Mouse (Mus musculus): Measurements from ENCODE around the gene Map1a.
A peak's percentile ranks its signal among the peaks of the same experiment; 100 is the strongest.

Map1a gene

DNA sequence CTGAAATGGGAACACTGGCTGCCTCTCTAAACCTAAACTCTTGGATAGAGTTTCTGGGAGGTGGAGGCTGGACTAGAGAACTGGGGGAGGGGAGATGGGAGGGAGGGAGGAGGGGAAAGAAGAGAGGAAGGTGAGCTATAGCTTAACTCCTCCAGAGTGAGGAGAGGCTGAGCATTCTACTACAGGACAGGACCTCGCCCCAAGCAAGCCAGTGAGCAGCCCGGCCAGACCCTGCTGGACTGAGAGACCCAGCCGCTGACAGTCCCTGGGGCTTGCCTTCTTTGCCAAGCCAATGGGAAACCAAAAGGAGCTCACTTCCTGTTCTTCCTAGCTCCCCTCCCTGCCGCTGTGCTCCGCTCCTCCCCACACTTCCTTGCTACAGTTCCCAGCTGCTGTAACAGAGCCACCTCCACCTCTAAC, 19.6 kb downstream of the Map1a start:
- no peak for DNase-seq (ENCODE audit: low read depth, low spot score)

DNA sequence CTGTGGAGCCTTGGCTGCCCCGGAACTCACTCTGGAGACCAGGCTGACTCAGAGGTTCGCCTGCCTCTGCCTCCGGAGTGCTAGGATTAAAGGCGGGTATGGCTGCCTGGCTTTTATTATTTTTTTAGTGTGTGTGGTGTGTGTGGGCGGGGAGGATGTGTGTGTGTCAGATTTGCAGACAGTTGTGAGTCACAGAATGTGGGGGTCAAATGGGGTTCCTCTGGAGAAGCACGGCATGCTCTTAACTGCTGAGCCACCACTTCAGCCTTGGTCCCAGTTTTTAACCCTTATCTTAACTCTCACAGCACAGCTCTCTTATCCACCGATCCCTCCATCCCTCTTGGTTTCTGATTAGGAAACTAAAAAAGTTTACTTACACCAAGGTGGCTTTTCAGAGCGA, 26.9 kb downstream of the Map1a start:
- DNase-seq (ENCODE audit: low read depth, low spot score), result no peak

DNA sequence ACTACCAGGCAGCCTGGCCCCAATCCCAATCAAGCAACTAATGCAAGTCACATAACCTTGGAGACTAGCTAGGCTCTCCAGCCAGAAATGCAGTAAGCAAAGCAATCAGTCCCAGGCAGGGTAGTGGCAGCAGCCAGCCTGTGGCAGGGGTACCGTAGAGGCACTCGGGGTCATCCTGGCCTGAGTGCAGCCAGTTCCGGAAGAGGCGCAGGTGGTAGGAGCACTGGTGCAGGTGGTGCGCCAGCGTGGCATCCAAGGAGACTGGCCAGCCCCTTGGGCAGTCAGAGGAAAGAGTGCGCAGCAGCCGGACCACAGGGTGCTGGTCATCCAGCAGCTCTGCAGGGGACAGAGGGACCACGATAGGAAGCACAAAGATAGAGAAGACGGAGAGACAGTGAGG, 33.6 kb downstream of the Map1a start:
- DNase-seq (ENCODE audit: low read depth, low spot score), result no peak

DNA sequence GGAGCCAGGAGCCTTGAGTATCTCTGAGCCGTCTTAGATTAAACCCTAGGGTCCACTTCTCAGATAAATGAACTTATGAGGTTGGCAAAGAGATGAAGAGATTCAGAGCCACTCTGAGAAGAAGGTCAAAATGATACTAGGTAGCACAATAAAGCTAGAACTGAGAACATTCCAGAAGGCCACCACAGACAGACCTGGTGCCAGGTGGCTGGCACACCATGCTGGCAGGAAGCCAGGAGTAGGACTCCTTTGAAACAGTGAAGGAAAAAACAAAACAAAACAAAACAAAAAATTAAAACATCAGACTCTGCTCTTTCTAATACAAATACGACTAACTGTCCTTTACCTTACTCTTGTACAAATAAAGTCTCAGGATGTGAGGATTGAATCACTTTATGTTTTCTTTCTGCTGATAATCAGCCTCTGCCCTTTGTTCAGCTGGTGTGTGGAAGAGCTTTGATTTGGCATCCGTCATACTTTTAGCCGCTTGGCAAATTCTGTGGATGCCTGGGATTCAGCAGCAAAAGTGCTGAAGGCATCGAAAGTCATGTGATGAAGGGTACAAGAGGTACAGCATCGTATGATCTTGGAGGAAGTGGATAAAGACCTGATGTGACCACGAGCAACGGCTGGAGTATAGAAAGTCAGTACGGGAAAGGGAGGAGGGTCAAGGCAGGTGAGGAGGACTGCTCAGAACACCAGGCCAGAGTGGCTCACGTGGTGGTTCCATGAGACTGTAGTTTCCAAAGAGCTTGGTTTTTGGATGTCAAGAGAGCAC, 34.5 kb downstream of the Map1a start:
- DNase-seq (ENCODE audit: low read depth, low spot score), result no peak

DNA sequence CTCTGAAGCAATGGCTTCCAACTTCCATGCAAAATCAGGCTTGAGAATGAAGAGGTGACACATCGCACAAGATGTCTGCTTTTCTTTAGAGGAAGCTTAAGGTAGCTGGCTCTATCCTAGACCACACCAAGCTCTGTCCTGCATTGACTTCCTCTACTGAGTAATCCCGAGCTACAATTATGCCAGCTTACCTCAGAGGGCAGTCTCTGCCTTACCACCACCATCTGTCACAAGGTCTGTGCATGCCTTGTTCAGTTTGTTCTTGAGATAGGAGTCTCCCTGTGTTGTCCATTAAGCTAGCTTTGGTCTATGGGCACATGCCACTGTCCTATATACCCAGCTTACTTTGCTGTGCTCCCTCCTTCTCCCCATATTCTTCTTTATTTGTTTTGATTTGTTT, 40.1 kb downstream of the Map1a start:
- no peak for DNase-seq (ENCODE audit: low read depth, low spot score)

DNA sequence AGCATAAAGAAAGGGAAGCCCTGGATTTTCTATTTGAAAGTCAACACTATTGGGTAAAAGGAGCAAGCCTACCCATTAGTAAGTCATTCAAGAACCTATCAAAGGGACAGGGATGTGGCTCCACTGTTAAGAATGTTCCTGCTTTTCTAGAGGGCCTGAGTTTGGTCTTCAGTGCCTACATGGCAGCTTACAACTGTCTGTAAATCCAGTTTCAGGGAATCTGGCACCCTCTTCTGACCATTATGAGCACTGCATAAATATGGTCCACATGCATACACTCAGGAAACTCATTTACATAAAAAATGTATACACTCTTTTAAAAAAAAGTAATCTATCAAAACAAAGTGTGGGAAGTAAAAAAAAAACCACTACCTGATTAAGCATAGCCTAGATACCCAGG, 49.7 kb downstream of the Map1a start:
- no peak for DNase-seq (ENCODE audit: low read depth, low spot score)

DNA sequence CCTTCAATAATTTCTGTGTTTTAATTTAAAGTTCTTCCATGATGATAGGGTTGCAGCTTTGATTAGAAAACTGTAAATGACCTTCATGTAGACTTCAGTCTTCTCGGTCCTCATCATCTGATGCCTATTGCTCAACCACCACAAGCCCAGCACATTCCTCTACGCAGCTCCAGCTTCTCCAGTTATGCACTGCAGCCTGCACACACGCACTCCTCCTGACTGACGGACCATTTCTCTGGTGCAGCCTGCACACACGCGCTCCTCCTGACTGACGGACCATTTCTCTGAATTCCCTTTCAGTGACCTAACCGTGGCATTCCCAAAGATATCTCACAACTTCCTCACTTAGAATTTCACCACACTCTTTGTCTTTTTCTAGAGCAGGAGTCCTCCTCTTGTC, 63.8 kb downstream of the Map1a start:
- DNase-seq (ENCODE audit: low read depth, low spot score), result no peak

DNA sequence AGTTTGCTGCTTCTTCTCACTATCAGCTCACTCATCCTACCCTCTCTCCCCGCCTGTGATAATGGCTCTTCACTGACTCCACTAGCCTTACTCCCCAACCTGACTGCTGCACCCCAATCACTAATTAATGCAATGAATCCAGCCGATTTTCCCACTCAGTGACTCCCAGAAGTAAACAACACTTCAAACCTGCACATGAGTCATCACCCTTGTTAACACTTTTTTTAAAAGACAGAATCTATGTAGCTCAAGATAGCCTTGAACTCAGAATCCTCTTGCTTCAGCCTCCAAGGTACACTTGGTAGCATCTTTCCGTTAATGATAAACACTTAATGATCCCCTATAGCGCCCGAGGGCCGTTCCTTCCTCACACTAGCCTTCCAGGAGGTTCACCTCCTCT, 65.0 kb downstream of the Map1a start:
- no peak for DNase-seq (ENCODE audit: low read depth, low spot score)

DNA sequence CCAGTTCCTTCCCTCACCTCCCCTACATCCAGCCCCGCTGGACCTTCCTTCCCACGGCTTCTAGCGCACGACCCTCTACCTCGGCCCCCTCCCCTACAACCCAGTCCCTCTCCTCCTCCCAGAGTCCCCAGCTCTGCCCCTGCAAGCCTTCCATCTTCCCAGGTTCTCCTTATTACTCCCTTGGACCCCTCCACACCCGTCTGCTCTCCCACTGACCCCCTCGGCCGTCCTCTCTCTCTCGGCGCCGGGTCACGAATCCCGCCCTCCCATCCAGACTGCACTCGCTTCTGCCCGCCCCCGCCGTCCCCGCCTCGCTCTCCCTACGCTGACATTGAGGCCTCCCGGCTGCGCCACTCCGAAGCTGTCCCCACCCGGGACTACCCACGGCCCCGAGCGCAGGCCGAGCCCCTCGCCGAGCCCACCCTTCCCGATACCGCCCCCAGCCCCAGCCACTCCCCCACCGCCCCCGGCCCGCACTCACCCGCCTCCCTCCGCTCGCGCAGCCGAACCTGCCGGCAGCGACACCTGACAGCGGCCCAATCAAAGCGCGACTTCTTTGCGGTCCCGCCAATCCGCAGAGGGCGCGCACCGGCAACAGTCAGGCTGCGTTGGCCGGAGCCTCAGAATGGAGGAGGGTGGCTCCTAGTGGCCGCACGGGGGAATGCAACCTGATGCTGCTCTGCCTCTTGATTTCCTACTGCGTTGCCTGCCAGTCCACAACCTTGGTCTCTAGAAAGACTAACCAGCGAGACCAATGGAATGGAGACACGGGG, 65.6 kb downstream of the Map1a start, which contains the start of gene Ppip5k1:
Gene Ppip5k1 (minus strand): TSS at position 577 of the 773 bp plus-strand sequence.
- peak; percentile 93 for DNase-seq (ENCODE audit: low read depth, low spot score)

DNA sequence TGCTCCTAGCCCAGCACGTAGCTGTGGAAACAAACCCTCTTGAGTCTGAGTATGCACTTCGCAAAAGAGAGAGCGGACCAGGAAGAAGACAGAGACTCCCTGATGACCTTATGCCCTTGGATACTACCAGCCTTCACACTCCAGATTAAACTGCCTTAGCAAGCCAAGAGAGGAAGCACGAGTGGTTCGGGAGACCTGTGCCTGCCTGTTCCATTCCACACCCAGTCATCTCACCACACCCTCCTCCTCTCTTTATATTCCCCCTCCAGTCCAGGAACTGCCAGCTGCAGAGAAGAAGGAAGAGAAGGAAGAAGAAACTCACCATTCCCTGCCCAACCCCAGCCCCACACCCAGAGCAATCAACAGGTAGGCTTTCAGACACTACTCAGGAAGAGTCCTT, 68.1 kb downstream of the Map1a start, which contains the start of gene Ckmt1:
Gene Ckmt1 (plus strand): TSS at position 221 of the 400 bp plus-strand sequence.
- DNase-seq (ENCODE audit: low read depth, low spot score), result no peak

DNA sequence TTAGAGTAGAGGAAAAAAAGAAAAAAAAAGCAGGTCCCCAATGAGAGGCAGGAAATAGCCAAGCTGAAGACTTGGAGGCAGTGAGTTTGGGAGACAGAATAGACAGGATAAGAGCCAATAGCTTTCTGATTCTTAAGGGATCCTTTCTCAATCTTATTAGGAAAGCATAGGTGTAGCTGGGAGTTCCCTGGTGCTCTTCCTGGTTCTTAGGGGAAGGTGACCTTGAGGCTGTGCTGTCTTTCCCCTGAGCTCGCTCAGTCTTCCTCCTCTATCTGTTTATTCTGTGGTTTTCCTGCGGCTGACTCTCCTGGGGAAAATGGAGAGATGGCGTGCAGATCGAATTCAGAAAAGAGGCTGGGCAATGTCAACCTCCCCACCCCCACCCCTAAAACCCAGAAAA, 68.6 kb downstream of the Map1a start:
- DNase-seq (ENCODE audit: low read depth, low spot score), result no peak

DNA sequence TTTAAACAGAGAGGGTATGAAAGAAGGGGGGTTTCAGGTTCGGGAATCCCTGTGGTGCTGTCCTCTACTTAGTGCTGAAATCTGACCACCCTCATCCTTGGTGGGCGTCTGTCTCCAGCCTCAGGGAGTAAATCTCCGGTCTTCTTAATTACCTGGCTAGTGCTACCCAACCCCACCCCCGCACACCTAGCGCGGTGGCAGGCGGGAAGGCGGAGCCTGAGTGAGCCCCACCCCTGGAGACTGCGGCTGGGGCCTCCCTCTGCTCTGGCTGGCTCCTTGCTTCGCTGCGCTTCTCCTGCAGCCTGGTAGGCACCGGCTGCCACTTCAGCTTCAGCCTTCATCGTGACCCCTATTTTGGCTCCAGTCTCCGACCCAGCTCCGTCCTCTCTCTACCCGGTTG, 69.0 kb downstream of the Map1a start:
- peak; percentile 46 for DNase-seq (ENCODE audit: low read depth, low spot score)

DNA sequence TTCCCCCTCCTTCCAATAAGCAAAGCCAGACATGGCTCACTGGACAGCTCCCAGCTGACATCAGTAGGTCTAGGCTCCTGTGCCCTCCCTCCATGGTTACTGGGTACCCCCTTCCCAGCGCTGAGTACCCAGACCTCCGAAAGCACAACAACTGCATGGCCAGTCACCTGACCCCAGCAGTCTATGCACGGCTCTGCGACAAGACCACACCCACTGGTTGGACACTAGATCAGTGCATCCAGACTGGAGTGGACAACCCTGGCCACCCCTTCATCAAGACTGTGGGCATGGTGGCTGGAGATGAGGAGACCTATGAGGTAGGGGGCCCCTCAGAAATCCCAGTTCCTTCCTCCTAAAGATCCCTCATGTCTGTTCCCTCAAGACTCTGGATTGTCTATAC, 70.1 kb downstream of the Map1a start:
- DNase-seq (ENCODE audit: low read depth, low spot score), result no peak

Measured in brain, embryonic 18.5 days (tissue).